In the genomic region with DNA sequence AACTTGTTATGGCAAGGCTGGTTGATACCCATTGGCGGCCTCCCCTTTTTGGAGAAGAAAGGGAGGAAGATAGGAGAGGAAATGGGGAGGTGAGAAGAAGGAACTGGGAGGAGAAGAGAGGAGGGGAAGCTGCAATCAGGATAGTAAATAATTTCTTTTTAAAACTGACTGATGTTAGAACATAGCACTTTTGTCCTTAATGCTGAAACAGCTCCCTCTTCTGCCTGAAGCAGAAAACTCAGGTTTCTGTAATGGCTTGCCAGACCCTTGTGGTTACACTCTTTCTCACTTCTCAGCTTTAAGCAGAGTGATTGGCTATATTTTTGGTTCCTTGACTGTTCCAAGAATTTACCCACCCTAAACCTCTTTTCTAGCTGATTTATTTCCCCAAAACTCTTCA, we compare ENCODE assay signal across 20 mouse cellular contexts. TPM values are rescaled to one million over a fixed set of nuclear protein-coding genes. Genes with fewer than 3 reads are reported as not detected.
DNase-seq lines count a peak whose midpoint lies in the region; ATAC-seq and TF ChIP-seq lines count a peak whose summit lies in the region.
"Had no signal": no experiment of that assay in that cellular context is flagged by ENCODE, and none has a peak within 500 bp of the region (broad histone marks: within the 10 kb centered on the region; RNA-seq: fewer than 3 reads in every experiment).

No protein-coding gene starts in this region.

- ATAC-seq in kidney, postnatal 0 days (replicated peaks; ENCODE audit: low FRiP score, low read depth), result no peak
- 0 out of 2 replicates have a peak, but pooled peaks have one; percentile 41 for ATAC-seq in megakaryocyte-erythroid progenitor cell, adult 5-6 weeks (replicated peaks; ENCODE audit: low FRiP score, low TSS enrichment, poor library complexity, severe bottlenecking)
- no peak for ATAC-seq in erythroblast, adult 5-6 weeks (replicated peaks; ENCODE audit: low FRiP score, poor library complexity, severe bottlenecking)
- ATAC-seq: liver, embryonic 12.5 days had no signal

- no peak for TF ChIP-seq POLR2A in MEL (IDR thresholded peaks at IDR 0.05; ENCODE audit: control insufficient read depth in 1 of 2, insufficient read depth in 1 of 2, low read depth in 1 of 2, low read length in 2 of 2, poor library complexity in 1 of 2)

- DNase-seq in kidney, postnatal 0 days (ENCODE audit: low spot score), result no peak
- DNase-seq in kidney, postnatal 25 days, result no peak
- DNase-seq in 416B (ENCODE audit: low read depth), result peak; percentile 61
- DNase-seq in MEL (ENCODE audit: low read depth, low spot score), result peak; percentile 28
- no peak for DNase-seq in right cerebral cortex, postnatal 14 days
- no peak for DNase-seq in liver
- DNase-seq: cerebellum, adult 9-10 months; heart, adult 18-20 months; layer of hippocampus, adult 9-11 months had no signal

- peak; percentile 42 for TF ChIP-seq RAD21 in MEL (IDR thresholded peaks at IDR 0.05; ENCODE audit: low read depth, low read length)

- H3K9ac ChIP-seq in kidney, postnatal 0 days (ENCODE audit: low read depth, low read length), result no peak overlapping the region
- H3K9ac ChIP-seq in MEL (ENCODE audit: control insufficient read depth, low read depth, low read length, poor library complexity, severe bottlenecking), result no peak overlapping the region
- H3K9ac ChIP-seq: hindbrain, embryonic 15.5 days; kidney, embryonic 15.5 days; liver, embryonic 12.5 days had no signal

- H3K27me3 ChIP-seq in kidney, postnatal 0 days (ENCODE audit: insufficient read depth, low read length), result no peaks in the 10 kb centered on the region
- no peaks in the 10 kb centered on the region for H3K27me3 ChIP-seq in MEL (ENCODE audit: control insufficient read depth in 1 of 2, insufficient read depth in 2 of 2, low read length in 2 of 2)
- H3K27me3 ChIP-seq: hindbrain, embryonic 15.5 days; kidney, embryonic 15.5 days; liver, embryonic 12.5 days had no signal

- no peaks in the 10 kb centered on the region for H3K4me1 ChIP-seq in kidney, postnatal 0 days (replicated peaks; ENCODE audit: insufficient read depth, low read length)
- no peaks in the 10 kb centered on the region for H3K4me1 ChIP-seq in MEL (ENCODE audit: control insufficient read depth in 1 of 2, insufficient read depth in 2 of 2, low read length in 2 of 2)
- H3K4me1 ChIP-seq: forebrain, embryonic 10.5 days; hindbrain, embryonic 15.5 days; kidney, embryonic 15.5 days; liver, embryonic 12.5 days had no signal

- no peak for TF ChIP-seq EP300 in MEL (IDR thresholded peaks at IDR 0.05; ENCODE audit: low read depth in 1 of 2, low read length in 2 of 2)

- H3K4me3 ChIP-seq in kidney, postnatal 0 days (replicated peaks; ENCODE audit: low read depth, low read length), result no peak overlapping the region
- no peak overlapping the region for H3K4me3 ChIP-seq in MEL (ENCODE audit: control insufficient read depth in 1 of 2, insufficient read depth in 1 of 2, low read depth in 2 of 2, low read length in 2 of 2)
- H3K4me3 ChIP-seq: forebrain, embryonic 10.5 days; hindbrain, embryonic 15.5 days; kidney, embryonic 15.5 days; liver, embryonic 12.5 days had no signal

- H3K36me3 ChIP-seq in kidney, postnatal 0 days (ENCODE audit: insufficient read depth, low read length), result no peaks in the 10 kb centered on the region
- H3K36me3 ChIP-seq in MEL (ENCODE audit: control insufficient read depth in 1 of 2, insufficient read depth in 2 of 2, low read length in 2 of 2), result no peaks in the 10 kb centered on the region
- H3K36me3 ChIP-seq: forebrain, embryonic 10.5 days; hindbrain, embryonic 15.5 days; kidney, embryonic 15.5 days; liver, embryonic 12.5 days had no signal

- H3K9me3 ChIP-seq in kidney, postnatal 0 days (replicated peaks; ENCODE audit: low read length), result no peaks in the 10 kb centered on the region
- no peaks in the 10 kb centered on the region for H3K9me3 ChIP-seq in MEL (replicated peaks; ENCODE audit: insufficient read depth, low read length)
- H3K9me3 ChIP-seq: forebrain, embryonic 10.5 days; hindbrain, embryonic 15.5 days; kidney, embryonic 15.5 days; liver, embryonic 12.5 days had no signal

- no peaks in the 10 kb centered on the region for H3K79me2 ChIP-seq in MEL (ENCODE audit: control insufficient read depth, insufficient read depth, low read length, poor library complexity)

- TF ChIP-seq CTCF in kidney, postnatal 0 days (IDR thresholded peaks at IDR 0.05; ENCODE audit: low read depth), result peak; percentile 33; the same call in 1 of the 2 replicates
- peak in 1 of 3 experiments; percentile 59; a peak in 2 of 6 replicates for TF ChIP-seq CTCF in MEL (IDR thresholded peaks at IDR 0.05 in 2 of 3, conservative IDR thresholded peaks at IDR 0.05 in 1 of 3; ENCODE audit: control insufficient read depth in 1 of 3, insufficient read depth in 1 of 3, low read depth in 2 of 3, low read length in 3 of 3, poor library complexity in 1 of 3, severe bottlenecking in 1 of 3)

- no peak overlapping the region for H3K4me2 ChIP-seq in kidney, postnatal 0 days (ENCODE audit: low read length)
- H3K4me2 ChIP-seq: hindbrain, embryonic 15.5 days; kidney, embryonic 15.5 days; liver, embryonic 12.5 days had no signal

- H3K27ac ChIP-seq in kidney, postnatal 0 days, result no peak overlapping the region
- H3K27ac ChIP-seq in MEL (ENCODE audit: control insufficient read depth, low read depth, low read length), result no peak overlapping the region
- H3K27ac ChIP-seq: forebrain, embryonic 10.5 days; hindbrain, embryonic 15.5 days; kidney, embryonic 15.5 days; liver, embryonic 12.5 days; macrophage had no signal

- 78% methylated on average over 1 of the region's 1 CpGs for WGBS in kidney, postnatal 0 days

TF ChIP-seq in MEL, 35 proteins besides CTCF, POLR2A, EP300 and RAD21 (continues in another document):
- TF ChIP-seq HCFC1 (IDR thresholded peaks at IDR 0.05; ENCODE audit: low read depth, low read length), result no peak
- no peak for TF ChIP-seq NELFE (IDR thresholded peaks at IDR 0.05; ENCODE audit: low read depth, low read length)
- TF ChIP-seq MEF2A (IDR thresholded peaks at IDR 0.05; ENCODE audit: extremely low read depth, insufficient replicate concordance, low read depth, low read length, poor library complexity, severe bottlenecking), result no peak
- TF ChIP-seq RCOR1 (IDR thresholded peaks at IDR 0.05; ENCODE audit: low read depth, low read length), result no peak
- no peak for TF ChIP-seq MYB (IDR thresholded peaks at IDR 0.05; ENCODE audit: low read depth, low read length)
- TF ChIP-seq ZKSCAN1 (IDR thresholded peaks at IDR 0.05; ENCODE audit: low read depth, low read length), result no peak
- peak; percentile 52 for TF ChIP-seq SMC3 (IDR thresholded peaks at IDR 0.05; ENCODE audit: low read depth, low read length)
- no peak for TF ChIP-seq UBTF (IDR thresholded peaks at IDR 0.05; ENCODE audit: borderline replicate concordance, insufficient read depth, low read depth, low read length)
- TF ChIP-seq USF1 (IDR thresholded peaks at IDR 0.05; ENCODE audit: low read depth, low read length), result no peak
- TF ChIP-seq POLR2AphosphoS5 (IDR thresholded peaks at IDR 0.05; ENCODE audit: borderline replicate concordance, low read depth, low read length), result no peak
- TF ChIP-seq NRF1 (IDR thresholded peaks at IDR 0.05; ENCODE audit: insufficient read depth, low read depth, low read length, poor library complexity, severe bottlenecking), result no peak
- TF ChIP-seq MAFK (IDR thresholded peaks at IDR 0.05; ENCODE audit: borderline replicate concordance, low read depth, low read length), result no peak
- peak; percentile 32; the same call in 1 of the 2 replicates for TF ChIP-seq ZC3H11A (IDR thresholded peaks at IDR 0.05; ENCODE audit: low read depth, low read length)

RNA-seq across cellular contexts. Expression of a gene that starts 5.6 kb away (rescaled TPM):
- not detected in 2 replicates for polyA plus RNA-seq in kidney, postnatal 0 days (2015; fragmentation: Nextera tagmentation; extraction: Ambion mirVana)
- total RNA-seq in MEL (2012; rRNA removed), result not detected in 2 replicates
- polyA plus RNA-seq in MEL (2012; ENCODE audit: insufficient read depth in 1 of 2, insufficient read length in 2 of 2, low read depth in 1 of 2, low replicate concordance in 2 of 2, missing spikeins in 1 of 2), result not detected
- not detected in 2 replicates for total RNA-seq in megakaryocyte-erythroid progenitor cell, adult 5-6 weeks (2014; fragmentation: Nextera tagmentation)
- not detected in 2 replicates for total RNA-seq in megakaryocyte-erythroid progenitor cell, adult 5-6 weeks (2017)
- total RNA-seq in erythroblast, adult 5-6 weeks (2015; ENCODE audit: low replicate concordance), result not detected in 2 replicates
- total RNA-seq in erythroblast, adult 5-6 weeks (2017; ENCODE audit: low replicate concordance), result not detected in 2 replicates
- total RNA-seq: heart, adult 18-20 months; left cerebral cortex, postnatal 25 days had no signal
- polyA plus RNA-seq: embryonic facial prominence, embryonic 11.5 days; forebrain, embryonic 10.5 days; heart, embryonic 16.5 days; hindbrain, embryonic 15.5 days; kidney, embryonic 15.5 days; liver, embryonic 12.5 days; macrophage; stomach, embryonic 14.5 days had no signal

RNA-seq across cellular contexts. Expression of a gene that starts 16.5 kb away (rescaled TPM):
- polyA plus RNA-seq in kidney, postnatal 0 days (2015; fragmentation: Nextera tagmentation; extraction: Ambion mirVana), result 0.28 and 0.71 TPM in 2 replicates
- total RNA-seq in MEL (2012; rRNA removed), result not detected in 2 replicates
- polyA plus RNA-seq in MEL (2012; ENCODE audit: insufficient read depth in 1 of 2, insufficient read length in 2 of 2, low read depth in 1 of 2, low replicate concordance in 2 of 2, missing spikeins in 1 of 2), result not detected
- 0.37 and 4.4 TPM in 2 replicates for total RNA-seq in megakaryocyte-erythroid progenitor cell, adult 5-6 weeks (2014; fragmentation: Nextera tagmentation)
- 3.4 and 6.6 TPM in 2 replicates for total RNA-seq in megakaryocyte-erythroid progenitor cell, adult 5-6 weeks (2017)
- total RNA-seq in erythroblast, adult 5-6 weeks (2015; ENCODE audit: low replicate concordance), result 153 and 181 TPM in 2 replicates
- 93.7 and 116 TPM in 2 replicates for total RNA-seq in erythroblast, adult 5-6 weeks (2017; ENCODE audit: low replicate concordance)

RNA-seq across cellular contexts. Expression of a gene that starts 50.8 kb away (rescaled TPM):
- not detected in 2 replicates for polyA plus RNA-seq in kidney, postnatal 0 days (2015; fragmentation: Nextera tagmentation; extraction: Ambion mirVana)
- 0.26 TPM in 1 of 2 replicates, not detected in the other for total RNA-seq in MEL (2012; rRNA removed)
- not detected for polyA plus RNA-seq in MEL (2012; ENCODE audit: insufficient read depth in 1 of 2, insufficient read length in 2 of 2, low read depth in 1 of 2, low replicate concordance in 2 of 2, missing spikeins in 1 of 2)
- 7.0 and 12.2 TPM in 2 replicates for total RNA-seq in megakaryocyte-erythroid progenitor cell, adult 5-6 weeks (2014; fragmentation: Nextera tagmentation)
- 57.7 and 71.1 TPM in 2 replicates for total RNA-seq in megakaryocyte-erythroid progenitor cell, adult 5-6 weeks (2017)
- total RNA-seq in erythroblast, adult 5-6 weeks (2015; ENCODE audit: low replicate concordance), result 4.2 and 17.3 TPM in 2 replicates
- total RNA-seq in erythroblast, adult 5-6 weeks (2017; ENCODE audit: low replicate concordance), result 2.6 and 3.7 TPM in 2 replicates
- total RNA-seq: left cerebral cortex, postnatal 25 days had no signal
- polyA plus RNA-seq: hindbrain, embryonic 15.5 days; kidney, embryonic 15.5 days had no signal

RNA-seq across cellular contexts. Expression of a gene that starts 59.7 kb away (rescaled TPM):
- 0.10 and 0.11 TPM in 2 replicates for polyA plus RNA-seq in kidney, postnatal 0 days (2015; fragmentation: Nextera tagmentation; extraction: Ambion mirVana)
- total RNA-seq in MEL (2012; rRNA removed), result not detected in 2 replicates
- polyA plus RNA-seq in MEL (2012; ENCODE audit: insufficient read depth in 1 of 2, insufficient read length in 2 of 2, low read depth in 1 of 2, low replicate concordance in 2 of 2, missing spikeins in 1 of 2), result not detected
- not detected in 2 replicates for total RNA-seq in megakaryocyte-erythroid progenitor cell, adult 5-6 weeks (2014; fragmentation: Nextera tagmentation)
- total RNA-seq in megakaryocyte-erythroid progenitor cell, adult 5-6 weeks (2017), result not detected in 2 replicates
- not detected in 2 replicates for total RNA-seq in erythroblast, adult 5-6 weeks (2015; ENCODE audit: low replicate concordance)
- total RNA-seq in erythroblast, adult 5-6 weeks (2017; ENCODE audit: low replicate concordance), result not detected in 2 replicates
- total RNA-seq: heart, adult 18-20 months; left cerebral cortex, postnatal 25 days had no signal
- polyA plus RNA-seq: embryonic facial prominence, embryonic 11.5 days; forebrain, embryonic 10.5 days; kidney, embryonic 15.5 days; liver, embryonic 12.5 days; macrophage; stomach, embryonic 14.5 days had no signal

Comparison
In these comparisons a context has a peak if more than half of its experiments do, and no peak if none do; other contexts are left out.
1. DNase-seq: peak in 416B (single experiment) and MEL (single experiment); none in kidney, postnatal 0 days (single experiment), kidney, postnatal 25 days (0 of 2), right cerebral cortex, postnatal 14 days (single experiment) and liver (single experiment).
2. RNA of a gene that starts 16.5 kb away (total RNA-seq): 93.7 to 181 TPM in erythroblast, adult 5-6 weeks; 0.37 to 6.6 TPM in megakaryocyte-erythroid progenitor cell, adult 5-6 weeks and not detected in MEL; every median in the first group is over 10 times any median in the second.